Mouse (Mus musculus): ENCODE data around the gene Arpin. TPM values are rescaled to one million over a fixed set of nuclear protein-coding genes. Genes with fewer than 3 reads are reported as not detected.

Gene Arpin
- 24.2 and 25.6 TPM in 2 replicates for polyA plus RNA-seq (2015; fragmentation: Nextera tagmentation; extraction: Ambion mirVana)

DNA sequence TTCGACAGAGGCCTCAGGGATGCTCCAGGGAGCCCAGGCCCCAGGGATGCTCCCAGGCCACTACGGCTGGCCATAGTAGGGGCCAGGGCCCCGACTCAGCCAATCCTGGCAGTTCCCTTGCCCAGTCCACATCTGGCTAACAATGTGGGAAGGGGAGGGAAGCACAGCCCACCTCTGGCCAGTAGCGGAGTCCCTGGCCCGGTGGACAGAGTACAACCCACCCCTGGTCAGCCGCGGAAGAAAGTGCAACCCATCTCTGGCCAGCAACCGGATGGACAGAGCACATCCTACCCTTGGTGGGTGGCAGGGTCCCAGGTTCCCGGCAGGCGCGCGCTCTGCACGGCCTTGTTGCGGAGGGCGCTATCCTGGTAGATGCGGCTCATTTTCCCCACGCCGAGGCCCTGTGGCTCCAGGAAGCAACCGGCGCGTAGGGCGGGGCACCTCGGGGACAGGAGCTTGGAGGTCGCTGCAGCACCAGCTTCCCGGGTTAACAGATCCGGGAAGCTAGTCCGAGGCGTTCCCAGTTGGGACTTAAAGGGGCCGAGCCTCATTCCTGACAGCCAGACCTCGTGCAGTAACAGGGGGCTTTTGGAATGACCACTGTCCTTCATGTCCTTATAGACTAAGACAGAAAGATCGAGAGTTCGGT lies at the start of gene Arpin:
Gene Arpin, minus strand, starts transcription at position 498 of the 649 bp plus-strand sequence.
- peak within 1 kb of the TSS; percentile 62 for H3K27ac ChIP-seq
- WGBS = under 1% methylated on average over 32 of the region's 32 CpGs
- peaks cover 11% of the 10 kb centered on the region for H3K36me3 ChIP-seq
- peak within 1 kb of the TSS; percentile 59 for H3K4me3 ChIP-seq
- H3K9me3 ChIP-seq = no peaks in the 10 kb centered on the region
- no peaks in the 10 kb centered on the region for H3K27me3 ChIP-seq
- peak; percentile 74 for ATAC-seq (ENCODE audit: insufficient number of reproducible peaks, insufficient read depth, low FRiP score, low TSS enrichment, low read depth)
- peaks cover 20% of the 10 kb centered on the region for H3K4me1 ChIP-seq
- H3K9ac ChIP-seq = peak within 1 kb of the TSS; percentile 80
- peak within 1 kb of the TSS; percentile 85 for H3K4me2 ChIP-seq

DNA sequence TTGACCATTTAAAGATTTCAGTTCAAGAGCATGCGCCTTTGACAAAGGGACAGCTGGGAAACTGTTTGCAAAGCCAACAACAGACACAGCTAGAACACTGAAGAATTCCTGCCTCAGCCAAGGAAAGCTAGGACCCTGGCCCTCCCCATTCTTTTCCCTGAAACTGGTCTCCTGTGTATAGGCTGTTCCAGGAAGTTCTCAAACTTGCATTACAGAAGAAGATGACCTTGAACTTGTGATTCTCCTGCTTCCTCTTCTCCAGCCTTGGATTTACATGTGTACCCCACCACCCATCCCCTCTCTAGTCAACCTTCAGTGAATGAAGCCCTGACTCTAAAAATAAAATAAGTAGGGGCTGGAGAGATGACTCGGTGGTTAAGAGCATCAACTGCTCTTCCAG lies 40.2 kb upstream of the Arpin start:
- 81% methylated on average over 2 of the region's 2 CpGs for WGBS
- no peak for ATAC-seq (ENCODE audit: insufficient number of reproducible peaks, insufficient read depth, low FRiP score, low TSS enrichment, low read depth)

DNA sequence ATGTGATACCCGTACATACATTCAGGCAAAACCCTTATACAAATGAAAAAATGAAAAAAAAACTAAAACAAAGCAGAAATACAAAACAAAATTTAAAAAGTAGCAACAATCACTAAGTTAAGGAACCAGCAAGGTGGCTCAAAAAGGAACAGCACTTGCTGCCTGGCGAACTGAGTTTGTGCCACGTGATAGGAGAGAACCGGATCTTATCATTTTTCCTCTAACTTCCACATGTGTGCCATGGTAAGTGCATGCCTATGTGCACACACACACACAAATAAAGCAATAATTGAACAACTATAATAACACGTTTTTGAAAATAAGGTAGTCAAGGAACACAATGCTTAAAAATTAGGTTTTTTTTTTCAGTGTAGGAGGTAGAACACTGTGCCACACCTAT lies 37.0 kb upstream of the Arpin start:
- no peak overlapping the region for H3K9ac ChIP-seq
- no peaks in the 10 kb centered on the region for H3K36me3 ChIP-seq
- no peaks in the 10 kb centered on the region for H3K27me3 ChIP-seq
- no peak overlapping the region for H3K4me2 ChIP-seq
- no peak for ATAC-seq (ENCODE audit: insufficient number of reproducible peaks, insufficient read depth, low FRiP score, low TSS enrichment, low read depth)
- H3K27ac ChIP-seq = no peak overlapping the region
- H3K4me1 ChIP-seq = no peaks in the 10 kb centered on the region
- H3K4me3 ChIP-seq = no peak overlapping the region
- no peaks in the 10 kb centered on the region for H3K9me3 ChIP-seq
- 79% methylated on average over 5 of the region's 5 CpGs for WGBS

More for the DNA sequence above, 40.2 kb upstream of the Arpin start:
- Histone ChIP-seq H3K36me3 (no peaks in the 10 kb centered on the region), H3K4me3 (no peak overlapping the region), H3K4me2 (no peak overlapping the region), H3K9ac (no peak overlapping the region), H3K9me3 (no peaks in the 10 kb centered on the region), H3K27ac (no peak overlapping the region), H3K27me3 (no peaks in the 10 kb centered on the region), H3K4me1 (no peaks in the 10 kb centered on the region)

DNA sequence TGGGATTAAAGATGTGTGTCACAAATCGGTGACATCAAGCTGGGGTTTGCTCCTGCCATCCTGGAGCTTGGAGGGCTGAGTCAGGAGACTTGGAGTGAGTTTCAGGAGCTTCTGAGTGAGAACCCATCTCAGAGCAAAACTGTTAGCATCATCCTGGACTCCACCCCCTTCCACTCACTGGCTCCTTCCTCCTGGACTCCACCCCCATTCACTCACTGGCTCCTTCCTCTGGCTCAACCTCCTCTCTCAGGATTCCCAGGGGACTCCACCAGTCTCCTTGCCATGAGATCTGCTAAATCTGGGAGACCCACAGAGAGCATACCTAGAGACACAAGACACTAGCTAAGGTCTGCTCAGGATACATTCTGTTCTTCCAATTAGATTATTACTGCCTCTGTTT lies 35.2 kb upstream of the Arpin start:
- ATAC-seq (ENCODE audit: insufficient number of reproducible peaks, insufficient read depth, low FRiP score, low TSS enrichment, low read depth) = no peak
- WGBS = 50% methylated on average over 1 of the region's 1 CpGs

DNA sequence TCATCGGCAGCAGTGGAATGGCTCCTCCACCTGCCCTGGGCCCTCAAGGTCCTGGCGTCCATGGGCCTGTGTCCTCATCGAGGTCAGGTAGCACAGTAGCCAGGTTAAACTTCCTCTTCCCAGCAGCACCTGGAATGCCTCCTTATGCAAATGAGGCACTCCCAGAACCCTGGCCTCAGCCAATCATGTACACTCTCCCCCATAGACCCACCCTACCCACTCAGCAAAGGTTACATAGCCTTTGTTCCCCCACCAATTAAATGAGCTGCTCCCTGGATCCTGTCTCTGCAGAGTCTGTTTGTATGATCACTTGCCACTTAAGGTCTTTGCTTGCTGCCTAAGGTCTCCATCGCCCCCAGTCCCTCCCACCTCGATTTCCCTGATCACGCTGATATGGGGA lies 33.2 kb upstream of the Arpin start:
- Histone ChIP-seq H3K27ac (no peak overlapping the region), H3K27me3 (no peaks in the 10 kb centered on the region), H3K9me3 (no peaks in the 10 kb centered on the region), H3K4me1 (no peaks in the 10 kb centered on the region), H3K36me3 (no peaks in the 10 kb centered on the region), H3K4me2 (no peak overlapping the region), H3K9ac (no peak overlapping the region), H3K4me3 (no peak overlapping the region)
- no peak for ATAC-seq (ENCODE audit: insufficient number of reproducible peaks, insufficient read depth, low FRiP score, low TSS enrichment, low read depth)
- 84% methylated on average over 6 of the region's 6 CpGs for WGBS

More for the DNA sequence above, 35.2 kb upstream of the Arpin start:
- H3K4me3 ChIP-seq = no peak overlapping the region
- H3K27ac ChIP-seq = no peak overlapping the region
- no peaks in the 10 kb centered on the region for H3K27me3 ChIP-seq
- no peak overlapping the region for H3K4me2 ChIP-seq
- H3K36me3 ChIP-seq = no peaks in the 10 kb centered on the region
- no peaks in the 10 kb centered on the region for H3K9me3 ChIP-seq
- H3K4me1 ChIP-seq = no peaks in the 10 kb centered on the region
- no peak overlapping the region for H3K9ac ChIP-seq

DNA sequence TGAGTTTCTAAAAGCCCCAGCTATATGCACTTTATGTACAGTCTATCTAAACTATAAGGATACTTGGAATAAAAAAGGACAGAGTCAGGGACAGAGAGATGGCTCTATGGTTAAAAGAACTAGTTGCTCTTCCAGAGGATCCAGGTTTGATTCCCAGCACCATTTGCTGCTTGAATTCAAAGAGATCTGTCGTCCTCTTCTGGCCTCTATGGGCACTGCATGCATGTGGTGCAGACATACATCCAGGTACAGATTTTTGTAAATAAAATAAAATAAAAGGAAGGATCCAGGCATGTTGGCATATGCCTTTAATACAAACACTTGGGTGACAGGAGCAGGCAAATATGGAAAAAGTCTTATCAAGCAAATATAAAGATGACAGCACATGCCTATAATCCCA lies 26.4 kb upstream of the Arpin start:
- H3K27ac ChIP-seq = no peak overlapping the region
- 49% methylated on average over 1 of the region's 1 CpGs for WGBS
- no peaks in the 10 kb centered on the region for H3K4me1 ChIP-seq
- no peaks in the 10 kb centered on the region for H3K36me3 ChIP-seq
- no peak overlapping the region for H3K4me2 ChIP-seq
- H3K9me3 ChIP-seq = no peaks in the 10 kb centered on the region
- H3K4me3 ChIP-seq = no peak overlapping the region
- ATAC-seq (ENCODE audit: insufficient number of reproducible peaks, insufficient read depth, low FRiP score, low TSS enrichment, low read depth) = no peak
- no peak overlapping the region for H3K9ac ChIP-seq
- no peaks in the 10 kb centered on the region for H3K27me3 ChIP-seq

DNA sequence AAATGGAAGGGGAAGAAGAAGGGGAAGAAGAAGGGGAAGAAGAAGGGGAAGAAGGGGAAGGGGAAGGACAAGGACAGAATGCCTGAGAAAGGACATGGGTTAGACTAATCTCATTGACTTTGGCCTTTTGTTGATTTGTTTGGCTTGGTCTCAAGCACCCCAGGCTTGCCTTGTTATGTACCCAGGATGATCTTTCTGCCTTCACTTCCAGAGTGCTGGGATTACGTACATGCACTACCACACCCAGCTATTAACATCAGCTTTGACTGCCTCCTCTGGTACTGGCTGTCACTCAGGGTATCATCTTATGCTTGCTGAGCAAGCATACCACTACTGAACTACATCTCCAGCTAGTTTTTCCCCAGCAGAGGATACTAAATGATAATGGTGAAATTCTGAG lies 21.0 kb upstream of the Arpin start:
- Histone ChIP-seq H3K27ac (no peak overlapping the region), H3K4me1 (no peaks in the 10 kb centered on the region), H3K9ac (no peak overlapping the region), H3K4me3 (no peak overlapping the region), H3K4me2 (no peak overlapping the region), H3K36me3 (no peaks in the 10 kb centered on the region), H3K27me3 (no peaks in the 10 kb centered on the region), H3K9me3 (no peaks in the 10 kb centered on the region)
- no peak for ATAC-seq (ENCODE audit: insufficient number of reproducible peaks, insufficient read depth, low FRiP score, low TSS enrichment, low read depth)
- 71% methylated on average over 1 of the region's 1 CpGs for WGBS

DNA sequence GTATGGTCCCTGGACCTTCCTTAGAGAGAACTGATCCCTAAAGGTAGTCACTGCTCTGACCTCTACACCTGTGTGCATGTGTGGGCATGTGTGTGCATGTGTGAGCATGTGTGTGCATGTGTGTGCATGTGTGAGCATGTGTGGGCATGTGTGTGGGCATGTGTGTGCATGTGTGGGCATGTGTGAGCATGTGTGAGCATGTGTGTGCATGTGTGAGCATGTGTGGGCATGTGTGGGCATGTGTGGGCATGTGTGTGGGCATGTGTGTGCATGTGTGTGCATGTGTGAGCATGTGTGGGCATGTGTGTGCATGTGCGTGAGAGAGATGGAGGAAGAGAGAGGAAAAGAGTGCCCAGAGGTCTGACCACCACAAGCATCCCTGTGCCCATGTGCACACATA lies 19.7 kb upstream of the Arpin start:
- Histone ChIP-seq H3K27me3 (no peaks in the 10 kb centered on the region), H3K4me2 (no peak overlapping the region), H3K9ac (no peak overlapping the region), H3K4me3 (no peak overlapping the region), H3K27ac (no peak overlapping the region), H3K9me3 (no peaks in the 10 kb centered on the region), H3K36me3 (no peaks in the 10 kb centered on the region), H3K4me1 (no peaks in the 10 kb centered on the region)
- 100% methylated on average over 1 of the region's 1 CpGs for WGBS
- ATAC-seq (ENCODE audit: insufficient number of reproducible peaks, insufficient read depth, low FRiP score, low TSS enrichment, low read depth) = no peak

DNA sequence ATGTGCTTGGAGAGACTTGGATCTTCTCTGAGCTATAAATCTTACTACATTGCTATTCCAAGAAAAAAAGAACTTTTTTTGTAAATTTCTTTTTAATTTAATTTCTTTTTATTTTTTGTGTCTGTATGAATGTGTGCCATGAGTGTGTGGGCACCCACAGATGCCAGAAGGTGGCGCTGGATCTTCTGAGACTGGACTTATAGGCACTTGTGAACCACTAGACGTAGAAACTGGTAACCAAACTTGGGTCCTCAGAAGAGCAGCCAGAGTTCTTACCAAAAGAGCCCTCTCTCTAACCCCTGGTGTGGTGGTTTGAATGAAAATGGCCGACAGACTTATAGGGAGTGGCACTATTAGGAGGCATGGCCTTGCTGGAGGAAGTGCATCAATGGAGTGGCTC lies 15.9 kb upstream of the Arpin start:
- WGBS = 64% methylated on average over 3 of the region's 3 CpGs
- Histone ChIP-seq H3K27ac (no peak overlapping the region), H3K4me3 (no peak overlapping the region), H3K9me3 (no peaks in the 10 kb centered on the region), H3K9ac (no peak overlapping the region), H3K27me3 (no peaks in the 10 kb centered on the region), H3K36me3 (no peaks in the 10 kb centered on the region), H3K4me1 (no peaks in the 10 kb centered on the region), H3K4me2 (no peak overlapping the region)
- no peak for ATAC-seq (ENCODE audit: insufficient number of reproducible peaks, insufficient read depth, low FRiP score, low TSS enrichment, low read depth)

DNA sequence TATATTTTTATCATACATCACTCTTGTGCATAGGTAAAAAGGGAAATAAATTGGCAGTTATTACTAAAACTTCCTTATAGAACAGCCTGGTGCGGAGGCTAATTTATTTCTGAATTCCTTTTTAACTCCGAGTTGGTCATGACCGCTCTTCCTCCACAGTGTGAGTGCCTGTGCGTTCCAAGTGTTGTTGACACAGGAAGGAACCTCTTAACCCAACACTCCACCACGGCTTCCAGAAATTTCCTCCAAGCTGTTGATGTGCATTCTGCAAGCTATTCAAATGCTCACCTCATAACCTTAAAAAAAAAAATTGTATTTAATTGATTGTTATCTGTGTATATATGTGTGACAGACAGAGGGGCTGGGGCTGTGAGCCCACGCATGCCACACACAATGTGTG lies 15.1 kb upstream of the Arpin start:
- H3K27ac ChIP-seq = no peak overlapping the region
- H3K4me3 ChIP-seq = no peak overlapping the region
- no peaks in the 10 kb centered on the region for H3K4me1 ChIP-seq
- no peak for ATAC-seq (ENCODE audit: insufficient number of reproducible peaks, insufficient read depth, low FRiP score, low TSS enrichment, low read depth)
- H3K4me2 ChIP-seq = no peak overlapping the region
- WGBS = 76% methylated on average over 6 of the region's 6 CpGs
- H3K9me3 ChIP-seq = no peaks in the 10 kb centered on the region
- no peak overlapping the region for H3K9ac ChIP-seq
- H3K27me3 ChIP-seq = no peaks in the 10 kb centered on the region
- H3K36me3 ChIP-seq = no peaks in the 10 kb centered on the region

DNA sequence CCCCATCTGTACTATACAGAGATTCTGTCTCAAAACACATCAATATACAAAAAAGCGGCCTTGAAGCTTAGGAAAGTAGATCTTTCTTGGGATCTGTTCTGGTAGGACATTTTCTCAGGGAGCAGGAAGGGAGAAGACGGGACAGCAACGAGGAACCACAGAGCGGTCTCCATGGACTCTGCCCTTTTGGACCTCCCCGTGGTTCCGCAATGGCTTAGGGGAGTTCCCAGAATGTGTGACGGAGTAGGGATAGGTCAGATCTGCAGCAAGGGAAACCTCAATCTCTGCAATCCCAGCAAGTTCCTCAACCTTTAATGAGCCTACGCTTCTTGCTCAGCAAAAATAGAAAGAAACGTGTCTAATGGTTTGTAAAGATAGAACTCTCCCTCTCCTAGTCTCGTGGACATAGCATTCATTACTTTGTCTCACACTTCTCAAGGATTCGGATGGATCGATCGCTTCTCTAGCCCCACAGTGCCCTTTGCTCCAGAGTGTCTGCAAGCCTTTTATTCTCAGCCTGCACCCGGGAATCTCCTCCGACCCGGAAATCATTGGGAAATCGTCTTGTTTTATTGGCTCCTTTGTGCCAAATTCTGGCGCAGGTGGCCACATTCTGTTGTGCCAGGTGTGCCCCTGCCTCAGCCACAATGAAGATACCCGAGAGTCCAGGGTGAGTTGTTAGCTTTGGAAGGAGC lies 499 bp upstream of the Arpin start:
- no peak for ATAC-seq (ENCODE audit: insufficient number of reproducible peaks, insufficient read depth, low FRiP score, low TSS enrichment, low read depth)
- Histone ChIP-seq H3K4me1 (peaks cover 20% of the 10 kb centered on the region), H3K36me3 (peaks cover 7% of the 10 kb centered on the region; the same call in 1 of the 2 replicates), H3K4me2 (peak overlapping the region; percentile 85), H3K27me3 (no peaks in the 10 kb centered on the region), H3K27ac (no peak overlapping the region), H3K9me3 (no peaks in the 10 kb centered on the region), H3K9ac (peak overlapping the region; percentile 80), H3K4me3 (peak overlapping the region; percentile 59)
- WGBS = 12% methylated on average over 19 of the region's 19 CpGs

DNA sequence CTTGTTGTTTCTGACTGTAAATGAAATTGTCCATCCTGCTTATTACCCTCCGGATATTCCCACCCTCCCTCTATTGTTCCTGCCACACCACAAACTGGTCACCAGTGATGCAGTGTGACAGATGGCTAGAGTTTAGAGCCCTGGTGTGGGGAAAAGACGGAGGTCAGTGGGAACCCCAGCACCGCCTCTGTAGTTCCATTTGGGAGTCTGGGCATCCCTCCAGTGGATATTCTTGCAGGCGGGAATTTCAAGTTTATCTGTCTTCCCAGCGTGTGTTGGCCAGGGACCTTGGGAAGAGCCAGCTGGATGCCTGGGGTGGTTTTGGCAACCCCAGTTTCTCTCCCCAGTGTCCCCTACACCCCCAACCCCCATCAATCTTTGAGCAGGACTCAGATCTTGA lies 698 bp downstream of the Arpin start:
- Histone ChIP-seq H3K4me3 (peak overlapping the region; percentile 59), H3K4me2 (peak overlapping the region; percentile 85), H3K27ac (peak overlapping the region; percentile 62), H3K36me3 (peaks cover 13% of the 10 kb centered on the region), H3K27me3 (no peaks in the 10 kb centered on the region), H3K9me3 (no peaks in the 10 kb centered on the region), H3K4me1 (peaks cover 20% of the 10 kb centered on the region), H3K9ac (peak overlapping the region; percentile 80)
- WGBS = 45% methylated on average over 5 of the region's 5 CpGs
- no peak for ATAC-seq (ENCODE audit: insufficient number of reproducible peaks, insufficient read depth, low FRiP score, low TSS enrichment, low read depth)

All from embryonic facial prominence, embryonic 13.5 days (tissue).